Mouse (Mus musculus) MEL (cell line): ENCODE results near the gene Add2. TPM values are rescaled to one million over a fixed set of nuclear protein-coding genes. Genes with fewer than 3 reads are reported as not detected.

Experiments used
- DNase-seq: peaks from one replicate; pipeline ENCODE4 v3.0.0; 2011; ENCODE audit warnings: low read depth, low spot score
- H3K27ac ChIP-seq: 2 replicates; pipeline ENCODE4 v1.5.1; 2012; ENCODE audit warnings: low read depth, mild to moderate bottlenecking, control low read depth, low read length, moderate library complexity; ENCODE audit not compliant: control insufficient read depth
- H3K27me3 ChIP-seq, 2 experiments: fragments of 150-350 bp in 1 of 2; sonication (generic) in 1 of 2; 2 replicates each; pipeline ENCODE4 v1.6.1; 2012; ENCODE audit warnings: low read length in 2 of 2, mild to moderate bottlenecking in 2 of 2, improper control_type of control experiment in 1 of 2, moderate library complexity in 1 of 2; ENCODE audit not compliant: insufficient read depth in 2 of 2, control insufficient read depth in 1 of 2
- H3K36me3 ChIP-seq, 2 experiments: 2 replicates each; pipeline ENCODE4 v1.6.1; 2012 to 2014; ENCODE audit warnings: low read length in 2 of 2, improper control_type of control experiment in 1 of 2, inconsistent platforms in 1 of 2, mild to moderate bottlenecking in 1 of 2; ENCODE audit not compliant: insufficient read depth in 2 of 2, control insufficient read depth in 1 of 2
- H3K4me1 ChIP-seq, 2 experiments: fragments of 150-350 bp in 1 of 2; sonication (generic) in 1 of 2; 2 replicates each; pipeline ENCODE4 v1.6.1; 2012; ENCODE audit warnings: low read length in 2 of 2, improper control_type of control experiment in 1 of 2, mild to moderate bottlenecking in 1 of 2; ENCODE audit not compliant: insufficient read depth in 2 of 2, control insufficient read depth in 1 of 2
- H3K4me3 ChIP-seq, 2 experiments: fragments of 150-350 bp in 1 of 2; sonication (generic) in 1 of 2; 2 replicates each; pipeline ENCODE4 v1.5.1; 2012; ENCODE audit warnings: low read depth in 2 of 2, low read length in 2 of 2, mild to moderate bottlenecking in 2 of 2, moderate library complexity in 2 of 2, control low read depth in 1 of 2, improper control_type of control experiment in 1 of 2; ENCODE audit not compliant: control insufficient read depth in 1 of 2, insufficient read depth in 1 of 2
- H3K79me2 ChIP-seq: 2 replicates; pipeline ENCODE4 v1.6.1; 2012; ENCODE audit warnings: mild to moderate bottlenecking, low read length, moderate library complexity; ENCODE audit not compliant: control insufficient read depth, poor library complexity, insufficient read depth
- H3K9ac ChIP-seq: 2 replicates; pipeline ENCODE4 v1.6.1; 2012; ENCODE audit warnings: low read depth, mild to moderate bottlenecking, control low read depth, low read length, moderate library complexity; ENCODE audit not compliant: control insufficient read depth, poor library complexity, severe bottlenecking
- H3K9me3 ChIP-seq: fragments of 150-350 bp; sonication (generic); replicated peaks from 2 replicates; pipeline ENCODE4 v1.6.1; 2012; ENCODE audit warnings: mild to moderate bottlenecking, low read length, improper control_type of control experiment, moderate library complexity; ENCODE audit not compliant: insufficient read depth
- CHD1 ChIP-seq: IDR thresholded peaks from 2 replicates; pipeline ENCODE4 v1.6.1; 2012; ENCODE audit warnings: low read depth, mild to moderate bottlenecking, inconsistent platforms, low read length, improper control_type of control experiment
- CTCF ChIP-seq, 3 experiments: IDR thresholded peaks in 2 of 3; conservative IDR thresholded peaks in 1 of 3; 2 replicates each; pipeline ENCODE4 v1.5.1; 2011 to 2012; ENCODE audit warnings: low read length in 3 of 3, low read depth in 2 of 3, mild to moderate bottlenecking in 2 of 3, improper control_type of control experiment in 1 of 3, inconsistent platforms in 1 of 3, mixed read lengths in 1 of 3, moderate library complexity in 1 of 3; ENCODE audit not compliant: control insufficient read depth in 1 of 3, insufficient read depth in 1 of 3, poor library complexity in 1 of 3, severe bottlenecking in 1 of 3
- E2F4 ChIP-seq: IDR thresholded peaks from 2 replicates; pipeline ENCODE4 v1.6.1; 2011; ENCODE audit warnings: low read depth, low read length, improper control_type of control experiment, borderline replicate concordance
- EP300 ChIP-seq, 2 experiments: IDR thresholded peaks; 2 replicates each; pipeline ENCODE4 v1.6.1; 2011; ENCODE audit warnings: improper control_type of control experiment in 2 of 2, low read length in 2 of 2, low read depth in 1 of 2, mild to moderate bottlenecking in 1 of 2
- MAFK ChIP-seq: IDR thresholded peaks from 2 replicates; pipeline ENCODE4 v1.6.1; 2011; ENCODE audit warnings: low read depth, mild to moderate bottlenecking, low read length, improper control_type of control experiment, borderline replicate concordance
- MAX ChIP-seq: IDR thresholded peaks from 2 replicates; pipeline ENCODE4 v1.6.1; 2011; ENCODE audit warnings: low read length, improper control_type of control experiment
- MAZ ChIP-seq: IDR thresholded peaks from 2 replicates; pipeline ENCODE4 v1.6.1; 2012; ENCODE audit warnings: low read depth, mild to moderate bottlenecking, inconsistent platforms, low read length, improper control_type of control experiment
- MEF2A ChIP-seq: IDR thresholded peaks from 2 replicates; pipeline ENCODE4 v1.6.1; 2014; ENCODE audit warnings: low read depth, mild to moderate bottlenecking, inconsistent platforms, low read length, improper control_type of control experiment; ENCODE audit not compliant: poor library complexity, insufficient replicate concordance, severe bottlenecking; ENCODE audit errors: extremely low read depth
- MXI1 ChIP-seq: IDR thresholded peaks from 2 replicates; pipeline ENCODE4 v1.6.1; 2011; ENCODE audit warnings: mild to moderate bottlenecking, low read depth, low read length, improper control_type of control experiment
- MYB ChIP-seq: IDR thresholded peaks from 2 replicates; pipeline ENCODE4 v1.6.1; 2011; ENCODE audit warnings: mild to moderate bottlenecking, low read depth, low read length, improper control_type of control experiment
- NELFE ChIP-seq: IDR thresholded peaks from 2 replicates; pipeline ENCODE4 v1.6.1; 2011; ENCODE audit warnings: low read depth, low read length, improper control_type of control experiment
- NRF1 ChIP-seq: IDR thresholded peaks from 2 replicates; pipeline ENCODE4 v1.6.1; 2014; ENCODE audit warnings: low read depth, mild to moderate bottlenecking, inconsistent platforms, low read length, improper control_type of control experiment, moderate library complexity; ENCODE audit not compliant: poor library complexity, insufficient read depth, severe bottlenecking
- POLR2AphosphoS2 ChIP-seq: IDR thresholded peaks from 2 replicates; pipeline ENCODE4 v1.6.1; 2011; ENCODE audit warnings: low read length, improper control_type of control experiment
- RAD21 ChIP-seq: IDR thresholded peaks from 2 replicates; pipeline ENCODE4 v1.6.1; 2011; ENCODE audit warnings: mild to moderate bottlenecking, low read depth, low read length, improper control_type of control experiment
- SMC3 ChIP-seq: IDR thresholded peaks from 2 replicates; pipeline ENCODE4 v1.6.1; 2011; ENCODE audit warnings: low read depth, low read length, improper control_type of control experiment
- TAL1 ChIP-seq: IDR thresholded peaks from 2 replicates; pipeline ENCODE4 v1.6.1; 2012; ENCODE audit warnings: mild to moderate bottlenecking, inconsistent platforms, low read length, moderate library complexity, mixed read lengths
- USF1 ChIP-seq: IDR thresholded peaks from 2 replicates; pipeline ENCODE4 v1.6.1; 2014; ENCODE audit warnings: low read depth, mild to moderate bottlenecking, inconsistent platforms, low read length, improper control_type of control experiment, moderate library complexity
- USF2 ChIP-seq, 2 experiments: IDR thresholded peaks; 2 replicates each; pipeline ENCODE4 v1.6.1; 2011 to 2012; ENCODE audit warnings: improper control_type of control experiment in 2 of 2, low read length in 2 of 2, borderline replicate concordance in 1 of 2, inconsistent platforms in 1 of 2, low read depth in 1 of 2, mild to moderate bottlenecking in 1 of 2; ENCODE audit not compliant: insufficient read depth in 1 of 2
- ZKSCAN1 ChIP-seq: IDR thresholded peaks from 2 replicates; pipeline ENCODE4 v1.6.1; 2012; ENCODE audit warnings: low read depth, mild to moderate bottlenecking, inconsistent platforms, low read length, improper control_type of control experiment, moderate library complexity
- polyA plus RNA-seq, 2 experiments: library from polyadenylated mRNA; stranded (reverse) in 1 of 2; unstranded in 1 of 2; fragments of >175 nt in 1 of 2; fragments of >200 nt in 1 of 2; gene quantifications; 2 replicates each; pipeline versions ENCODE4 v1.2.1 to v1.2.4; 2012; ENCODE audit warnings: low replicate concordance in 2 of 2, low read depth in 1 of 2; ENCODE audit not compliant: insufficient read length in 2 of 2, insufficient read depth in 1 of 2, missing spikeins in 1 of 2
- total RNA-seq: library from RNA; depleted of rRNA; stranded (reverse); fragments of 300-350 nt; gene quantifications from 2 replicates; pipeline ENCODE4 v1.2.3, GENCODE M21; 2012

Add2 gene
- total and polyA plus RNA-seq, 3 experiments, result 85.0 to 191 (median 129) TPM

- H3K9ac ChIP-seq, result no peak overlapping the region
- peaks cover 2% of the 10 kb centered on the region in 2 experiments; a peak in 1 of 4 replicates for H3K27me3 ChIP-seq
- TF ChIP-seq MXI1 (no peak), EP300 (IDR thresholded peaks at IDR 0.05; ENCODE audit: low read depth in 1 of 2, low read length in 2 of 2) (no peak)
- TF ChIP-seq, all 39 proteins: peak for 0
- Histone ChIP-seq H3K9me3 (no peaks in the 10 kb centered on the region), H3K36me3 (no peaks in the 10 kb centered on the region), H3K4me1 (peaks cover 0 to 5% of the 10 kb centered on the region in 2 experiments; a peak in 1 of 4 replicates), H3K27ac (no peak overlapping the region), H3K79me2 (no peaks in the 10 kb centered on the region), H3K4me3 (no peak overlapping the region)
- DNase-seq, result no peak
Measured at GRCm38 (mm10) chr6:86067145-86067544, 38.7 kb downstream of the Add2 start.

GRCm38 (mm10) chr6:86069009-86069408 is 40.5 kb downstream of the Add2 start:
- 0 out of 4 replicates have a peak, but pooled peaks cover 2% of the 10 kb centered on the region in 2 experiments for H3K27me3 ChIP-seq
- peaks cover under 1 to 6% of the 10 kb centered on the region in 2 experiments; a peak in 3 of 4 replicates for H3K4me1 ChIP-seq
- peaks cover 0 to under 1% of the 10 kb centered on the region in 2 experiments; a peak in 2 of 4 replicates for H3K36me3 ChIP-seq
- no peak for TF ChIP-seq MAFK
- no peak for TF ChIP-seq MXI1
- TF ChIP-seq MAX, result no peak
- no peak for TF ChIP-seq MAZ
- no peak for TF ChIP-seq NRF1
- TF ChIP-seq POLR2AphosphoS2, result no peak
- no peak for TF ChIP-seq USF2 (IDR thresholded peaks at IDR 0.05; ENCODE audit: borderline replicate concordance in 1 of 2, insufficient read depth in 1 of 2, low read depth in 1 of 2, low read length in 2 of 2)
- no peak for TF ChIP-seq CTCF (IDR thresholded peaks at IDR 0.05 in 2 of 3, conservative IDR thresholded peaks at IDR 0.05 in 1 of 3; ENCODE audit: control insufficient read depth in 1 of 3, insufficient read depth in 1 of 3, low read depth in 2 of 3, low read length in 3 of 3, poor library complexity in 1 of 3, severe bottlenecking in 1 of 3)
- no peak for TF ChIP-seq E2F4
- no peak for TF ChIP-seq NELFE
- TF ChIP-seq TAL1, result no peak
- no peak for TF ChIP-seq USF1
- no peak for TF ChIP-seq SMC3
- TF ChIP-seq MEF2A, result no peak
- TF ChIP-seq RAD21, result no peak
- no peak for TF ChIP-seq EP300 (IDR thresholded peaks at IDR 0.05; ENCODE audit: low read depth in 1 of 2, low read length in 2 of 2)
- no peak for TF ChIP-seq CHD1
- TF ChIP-seq ZKSCAN1, result no peak
- TF ChIP-seq MYB, result no peak
- H3K79me2 ChIP-seq, result no peaks in the 10 kb centered on the region
- no peak overlapping the region for H3K9ac ChIP-seq
- no peak overlapping the region for H3K4me3 ChIP-seq
- DNase-seq, result no peak
- no peaks in the 10 kb centered on the region for H3K9me3 ChIP-seq
- H3K27ac ChIP-seq, result no peak overlapping the region
